Comparison of ENCODE assay signal across 16 mouse cellular contexts in genomic region chr2:170552088-170552487, GRCm38 (mm10). TPM values are rescaled to one million over a fixed set of nuclear protein-coding genes. Genes with fewer than 3 reads are reported as not detected.
"Had no signal": no experiment of that assay in that cellular context is flagged by ENCODE, and none has a peak within 500 bp of the region (broad histone marks: within the 10 kb centered on the region; RNA-seq: fewer than 3 reads in every experiment).

No protein-coding gene starts in this region.

- H3K27me3 ChIP-seq: limb, embryonic 15.5 days; liver, embryonic 12.5 days; lung, embryonic 15.5 days; megakaryocyte, embryonic 14.5 days; midbrain, embryonic 13.5 days had no signal

- DNase-seq: kidney, adult 8-10 months; kidney, postnatal 36 days; left cerebral cortex, postnatal 4 days; lung, postnatal 14 days; thymus, postnatal 4 days had no signal

- H3K36me3 ChIP-seq: limb, embryonic 15.5 days; liver, embryonic 12.5 days; lung, embryonic 15.5 days; midbrain, embryonic 13.5 days had no signal

- H3K27ac ChIP-seq: kidney, postnatal 0 days; layer of hippocampus, adult 2 months; limb, embryonic 15.5 days; liver, embryonic 12.5 days; lung, embryonic 15.5 days; macrophage; midbrain, embryonic 13.5 days; stomach, postnatal 0 days had no signal

- H3K9ac ChIP-seq: limb, embryonic 15.5 days; liver, embryonic 12.5 days; lung, embryonic 15.5 days; midbrain, embryonic 13.5 days had no signal

- H3K4me1 ChIP-seq: liver, embryonic 12.5 days had no signal

- ATAC-seq: liver, embryonic 12.5 days; midbrain, embryonic 13.5 days had no signal

- H3K4me3 ChIP-seq: layer of hippocampus, adult 2 months; limb, embryonic 15.5 days; liver, embryonic 12.5 days; lung, embryonic 15.5 days; megakaryocyte, embryonic 14.5 days; midbrain, embryonic 13.5 days had no signal

- H3K4me2 ChIP-seq: limb, embryonic 15.5 days; liver, embryonic 12.5 days; lung, embryonic 15.5 days; midbrain, embryonic 13.5 days had no signal

- H3K9me3 ChIP-seq: limb, embryonic 15.5 days; liver, embryonic 12.5 days; lung, embryonic 15.5 days; megakaryocyte, embryonic 14.5 days; midbrain, embryonic 13.5 days had no signal

RNA-seq across cellular contexts. Expression of gene 4930470P17Rik, which starts 49.7 kb away (rescaled TPM):
- polyA plus RNA-seq: kidney, postnatal 0 days; limb, embryonic 15.5 days; liver, embryonic 12.5 days; liver, embryonic 16.5 days; lung, embryonic 15.5 days; macrophage; midbrain, embryonic 13.5 days; neural tube, embryonic 14.5 days; stomach, postnatal 0 days had no signal

RNA-seq across cellular contexts. Expression of gene Cyp24a1, which starts 55.1 kb away (rescaled TPM):
- polyA plus RNA-seq: limb, embryonic 15.5 days; liver, embryonic 12.5 days; liver, embryonic 16.5 days; lung, embryonic 15.5 days; macrophage; stomach, postnatal 0 days had no signal
